Mouse (Mus musculus) A20 (cell line): ENCODE measurements at regions not wholly inside any gene's neighbourhood (a gene's known extent, or its start where the extent isn't known, plus 50 kb on each side); places are given as distances from the start of the nearest gene placed in this dataset.

Source experiments
- DNase-seq: peaks from one replicate; pipeline ENCODE4 v3.0.0-alpha.2; 2011; ENCODE audit warnings: low read depth, low spot score

- DNase-seq, result no peak
Observed at GRCm38 (mm10) chr12:21481644-21482043, 64.2 kb upstream of the Ywhaq start.

GRCm38 (mm10) chr12:21480226-21480625, 62.8 kb upstream of the Ywhaq start:
- DNase-seq, result no peak

GRCm38 (mm10) chr12:21479251-21479650, 61.8 kb upstream of the Ywhaq start:
- DNase-seq, result no peak

DNA sequence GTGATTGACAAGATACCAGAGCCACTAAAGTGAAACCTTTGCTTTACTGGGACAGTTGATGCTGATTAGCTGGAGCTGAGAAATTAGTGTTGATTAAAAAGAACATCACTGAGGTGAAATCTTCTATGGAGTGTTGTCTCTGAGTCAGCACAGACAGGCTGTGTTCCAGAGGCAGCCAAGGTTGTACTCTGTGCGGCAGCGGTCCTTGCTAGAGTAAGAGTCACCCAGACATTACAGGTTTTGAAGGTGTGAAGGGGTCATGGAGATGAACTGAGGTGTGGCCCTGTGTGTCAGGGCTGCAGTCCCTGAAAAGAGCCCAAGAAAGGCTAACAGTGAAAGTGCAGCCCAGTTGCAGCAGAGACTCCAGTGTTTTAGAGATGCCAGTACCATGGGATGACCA, 59.1 kb upstream of the Ywhaq start:
- DNase-seq, result no peak

DNA sequence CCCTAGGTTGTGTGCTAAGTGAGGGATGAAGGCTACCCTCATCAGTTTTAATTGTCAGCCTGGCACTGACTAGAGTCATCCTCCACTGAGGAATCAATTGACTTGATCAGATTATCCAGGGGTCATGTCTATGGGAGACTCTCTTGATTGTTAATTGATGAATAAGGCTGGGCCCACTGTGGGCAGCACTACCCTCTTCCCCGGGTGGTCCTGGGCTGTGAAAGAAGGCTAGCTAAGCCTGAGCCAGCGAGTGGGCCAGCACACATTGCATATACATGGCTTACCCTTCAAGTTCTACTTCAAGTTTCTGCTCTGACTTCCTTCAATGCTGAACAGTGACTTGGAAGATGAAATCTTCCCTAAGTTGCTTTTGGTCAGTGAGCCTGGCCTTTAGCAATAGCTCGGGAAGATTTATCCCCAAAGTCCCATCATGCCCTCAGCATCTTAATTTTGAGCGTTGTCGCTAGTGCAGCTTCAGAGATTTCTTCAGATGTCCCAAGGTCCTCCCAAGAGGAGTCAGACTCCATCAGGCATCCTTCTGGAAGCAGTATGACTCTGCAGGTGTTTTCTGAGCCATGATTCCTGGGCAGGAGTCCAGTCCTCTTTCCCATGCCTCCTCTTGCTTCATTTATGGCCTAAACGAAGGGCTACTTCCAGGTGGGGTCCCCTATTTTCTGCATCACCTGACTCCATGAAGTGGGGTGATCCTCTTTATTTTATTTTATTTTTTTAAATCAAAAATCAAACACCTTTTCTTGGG, 55.7 kb upstream of the Ywhaq start:
- no peak for DNase-seq

DNA sequence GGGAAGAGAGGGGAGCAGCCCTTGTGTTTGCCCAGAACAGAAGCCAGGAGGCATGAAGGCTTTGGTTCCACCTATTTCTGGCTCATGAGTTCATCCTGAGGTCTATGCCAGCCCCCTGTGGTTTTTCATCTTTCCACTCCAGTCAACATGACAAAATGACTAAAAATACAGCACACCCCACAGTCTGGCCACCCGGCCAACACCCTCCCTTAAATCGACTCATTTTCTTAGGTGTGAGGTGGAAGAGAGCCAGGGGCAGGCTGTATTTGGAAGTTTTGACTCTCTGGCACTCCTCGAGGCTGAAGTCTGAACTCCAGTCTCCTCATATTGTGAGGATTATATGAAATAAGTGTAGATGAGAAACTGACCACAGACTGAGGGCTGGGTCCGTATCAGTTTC, 55.0 kb upstream of the Ywhaq start:
- peak; percentile 38 for DNase-seq

- no peak for DNase-seq
Observed at GRCm38 (mm10) chr12:21471986-21472385, 54.5 kb upstream of the Ywhaq start.

- DNase-seq, result no peak
Observed at GRCm38 (mm10) chr12:21470286-21470685, 52.8 kb upstream of the Ywhaq start.
